Mouse (Mus musculus): ENCODE data around the gene Tfap2d.

DNA sequence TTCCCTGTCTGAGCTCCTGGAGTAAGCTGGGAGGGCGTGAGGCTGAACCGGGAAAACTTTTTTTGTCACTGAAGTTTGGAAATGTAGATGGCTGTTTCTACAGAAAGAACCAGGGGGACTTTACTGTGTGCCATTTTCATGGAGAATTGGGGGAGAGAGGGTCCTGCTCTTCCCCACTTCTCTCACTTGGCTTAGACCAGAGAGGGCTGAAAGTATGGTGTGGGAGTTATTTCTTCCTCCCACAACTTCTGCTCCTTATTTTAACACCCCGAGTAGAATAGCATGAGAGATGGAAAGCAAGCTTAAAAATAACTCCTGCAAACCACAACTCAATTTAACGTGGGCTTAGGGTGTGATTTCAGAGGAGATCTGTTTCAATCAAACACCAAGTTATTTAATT is 109.9 kb downstream of the Tfap2d start:
- TF ChIP-seq CTCF (IDR thresholded peaks at IDR 0.05; ENCODE audit: low read depth) (no peak), EP300 (IDR thresholded peaks at IDR 0.05; ENCODE audit: low read depth) (no peak)
